Mouse (Mus musculus) retina, postnatal 7 days (tissue): ENCODE measurements around the gene Kirrel3.

Source experiments
- DNase-seq: peaks from one replicate; pipeline ENCODE4 v3.0.0-alpha.2; 2012; ENCODE audit warnings: low read depth, low spot score

Kirrel3 gene

DNA sequence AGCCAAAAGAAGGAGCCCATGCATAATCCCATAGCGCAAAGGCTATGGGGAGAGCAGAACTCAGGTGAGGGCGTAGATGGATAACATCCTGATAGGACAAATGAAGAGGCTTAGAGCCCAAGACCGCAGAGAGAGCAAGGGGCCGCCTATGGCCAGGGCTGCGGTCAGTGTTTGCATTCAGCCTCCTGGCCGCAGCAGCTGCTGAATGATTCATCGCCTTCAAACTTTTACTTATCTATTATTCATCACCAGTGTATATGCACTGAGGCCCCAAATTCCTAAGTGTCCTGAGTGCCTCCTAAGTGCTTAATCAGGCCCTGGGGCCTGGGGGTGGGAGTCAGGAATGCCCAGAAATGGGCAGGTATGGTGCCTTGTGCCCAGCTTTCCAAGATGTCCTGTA lies 457.3 kb downstream of the Kirrel3 start:
- DNase-seq = no peak

DNA sequence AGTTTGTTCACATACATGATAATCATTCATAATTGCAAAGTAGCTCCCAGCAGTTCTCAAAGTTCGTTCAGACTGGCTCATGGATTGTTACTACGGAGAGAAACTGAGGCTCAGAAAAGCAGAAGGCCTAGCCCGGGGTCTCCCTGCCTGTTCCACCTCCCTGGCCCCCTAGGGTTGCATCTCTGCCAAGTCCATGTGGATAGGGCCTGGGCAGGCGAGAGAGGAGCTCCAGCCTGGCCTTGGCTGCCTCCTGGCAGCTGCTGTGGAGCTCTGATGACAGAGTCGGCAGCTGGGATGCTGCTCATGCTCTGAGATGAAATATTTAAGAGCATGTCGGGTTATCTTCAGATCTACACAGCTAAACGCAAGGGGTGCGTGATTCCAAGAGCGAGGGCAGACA lies 459.6 kb downstream of the Kirrel3 start:
- no peak for DNase-seq

DNA sequence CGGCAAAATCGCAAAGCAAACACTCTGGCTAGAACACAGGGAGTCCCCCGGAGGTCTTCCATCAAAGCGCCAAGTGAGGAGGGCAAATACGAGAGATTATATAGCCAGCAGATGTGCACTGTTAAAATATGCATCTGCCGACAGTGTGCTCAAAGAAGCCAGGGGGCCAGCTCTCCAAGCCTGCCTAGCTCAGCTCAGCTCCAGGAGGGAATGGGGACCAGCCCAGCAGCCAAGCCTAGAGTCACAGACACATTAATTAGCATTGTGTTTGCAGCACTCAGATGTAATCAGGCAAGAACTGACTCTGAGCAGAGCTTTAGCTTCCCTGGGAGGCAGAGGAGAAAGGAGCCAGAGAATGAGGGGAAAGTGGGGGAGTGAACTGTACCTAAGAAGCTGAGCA lies 461.6 kb downstream of the Kirrel3 start:
- no peak for DNase-seq

DNA sequence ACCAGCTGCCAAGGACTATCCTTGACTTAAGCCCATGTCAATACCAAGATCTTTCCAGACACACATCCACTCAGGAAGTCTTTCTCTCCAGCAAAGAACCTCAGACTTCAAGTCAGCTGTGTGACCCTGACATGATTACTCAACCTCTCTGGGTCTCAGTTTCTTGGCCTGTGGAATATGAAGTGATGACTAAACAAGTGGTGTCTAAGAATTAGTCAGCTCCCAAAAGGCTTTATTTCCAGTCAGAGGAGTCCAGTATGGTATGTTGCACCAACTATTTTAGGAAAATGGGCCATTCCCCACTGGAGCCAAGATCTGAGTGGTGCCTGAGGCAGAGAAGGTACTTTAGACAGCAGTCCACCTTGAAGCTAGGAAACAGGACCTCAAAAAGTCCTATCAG lies 462.0 kb downstream of the Kirrel3 start:
- DNase-seq = no peak

DNA sequence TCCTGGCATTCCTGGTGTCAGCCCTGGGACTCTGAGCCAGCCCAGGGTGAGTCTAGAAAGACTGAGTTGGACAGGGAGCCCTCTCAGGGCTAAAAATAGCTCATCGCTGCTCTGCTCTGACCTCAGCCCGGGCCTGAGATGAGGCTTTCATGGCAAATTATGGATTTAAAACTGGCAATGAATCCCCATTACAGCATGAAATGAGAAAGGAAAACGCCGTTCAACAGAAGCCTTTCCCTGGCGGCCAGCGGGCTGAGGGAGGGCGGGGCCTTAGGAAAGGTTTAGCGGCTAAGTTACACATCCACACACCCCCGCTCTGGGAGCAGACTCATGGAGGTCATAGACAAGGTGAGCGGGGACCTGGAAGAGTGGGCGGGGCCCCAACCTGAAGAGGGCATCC lies 467.7 kb downstream of the Kirrel3 start:
- no peak for DNase-seq

DNA sequence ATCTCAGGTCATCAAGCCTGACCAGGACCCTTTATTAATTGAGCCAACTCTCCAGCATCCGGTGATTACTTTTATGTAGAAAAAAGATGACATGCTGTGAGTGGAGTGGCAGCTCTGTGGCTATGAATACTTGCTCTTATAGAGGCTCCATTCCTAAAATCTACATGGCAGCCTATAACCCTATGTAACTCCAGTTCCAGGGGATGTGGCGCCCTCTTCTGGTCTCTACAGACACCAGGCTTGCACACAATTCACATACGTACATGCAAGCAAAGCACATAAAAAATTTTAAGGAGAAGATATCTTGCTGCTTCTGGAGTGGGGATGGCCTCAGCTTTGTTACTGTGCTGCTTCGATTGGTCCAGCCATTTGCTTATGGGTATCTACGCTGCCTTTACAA lies 468.5 kb downstream of the Kirrel3 start:
- no peak for DNase-seq

DNA sequence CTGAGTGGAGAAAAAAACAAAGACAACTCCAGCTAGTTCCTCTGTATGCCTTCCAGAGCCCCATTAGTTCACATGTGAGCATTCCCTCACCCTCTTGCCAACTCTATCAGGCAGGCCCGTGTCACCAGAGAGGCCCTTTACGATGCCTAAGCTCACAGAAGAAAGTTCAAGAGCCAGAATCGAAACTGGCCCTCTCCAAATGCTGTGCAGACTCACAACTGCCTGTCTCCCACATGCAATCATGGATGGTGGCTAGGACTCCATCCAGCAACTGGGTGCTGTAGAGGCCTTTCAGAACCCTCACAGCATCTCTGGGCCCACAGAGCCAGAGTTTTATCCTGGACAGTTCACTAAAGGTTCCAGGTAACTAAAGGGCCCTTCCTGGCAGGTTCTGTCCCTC lies 470.8 kb downstream of the Kirrel3 start:
- no peak for DNase-seq

DNA sequence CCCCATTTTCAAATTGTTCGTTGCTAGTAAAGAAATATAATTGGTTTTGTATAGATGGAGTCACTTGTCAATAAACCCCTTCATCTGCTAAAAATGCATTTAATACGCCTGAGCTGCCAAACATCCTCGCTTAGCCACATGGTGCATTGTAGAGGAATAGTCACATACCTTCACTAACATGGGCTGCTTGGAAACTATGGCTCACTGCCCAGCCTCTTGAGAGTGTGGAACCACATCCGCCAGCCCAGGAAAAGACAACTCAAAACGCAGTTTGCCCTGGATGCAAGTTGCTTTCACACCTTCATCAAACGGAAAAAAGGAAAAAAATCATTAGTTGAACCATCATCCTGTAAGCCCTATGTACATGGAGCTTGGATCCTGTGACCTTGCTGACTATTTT lies 472.0 kb downstream of the Kirrel3 start:
- DNase-seq = no peak

DNA sequence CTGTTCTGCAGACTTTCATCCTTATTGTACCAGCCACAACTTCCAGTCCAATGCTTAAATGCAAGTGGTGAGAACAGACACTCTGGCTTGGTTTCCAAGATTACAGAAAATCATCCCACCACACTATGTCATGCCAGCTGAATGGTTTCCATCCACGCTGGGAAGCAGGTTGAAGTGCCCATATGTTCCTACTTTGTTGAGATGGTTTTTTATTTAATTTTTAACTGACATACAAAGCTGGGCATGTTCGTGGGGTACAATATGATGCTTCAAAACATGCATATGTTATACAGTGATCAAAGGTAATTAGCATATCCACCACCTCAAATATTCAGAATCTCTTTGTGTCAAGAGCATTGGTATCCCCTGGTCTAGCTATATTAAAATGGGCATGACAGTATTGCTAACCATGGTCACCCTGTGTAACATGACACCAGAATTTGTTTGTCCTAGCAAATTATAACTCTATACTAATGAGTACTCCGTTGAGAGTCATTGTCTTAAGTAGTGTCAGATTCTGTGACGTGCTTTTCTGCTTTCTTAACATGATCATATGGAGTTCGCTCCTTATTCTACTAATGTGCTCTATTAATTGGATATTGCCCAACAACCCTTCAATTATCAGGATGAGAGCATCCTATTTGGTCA lies 472.6 kb downstream of the Kirrel3 start:
- no peak for DNase-seq

DNA sequence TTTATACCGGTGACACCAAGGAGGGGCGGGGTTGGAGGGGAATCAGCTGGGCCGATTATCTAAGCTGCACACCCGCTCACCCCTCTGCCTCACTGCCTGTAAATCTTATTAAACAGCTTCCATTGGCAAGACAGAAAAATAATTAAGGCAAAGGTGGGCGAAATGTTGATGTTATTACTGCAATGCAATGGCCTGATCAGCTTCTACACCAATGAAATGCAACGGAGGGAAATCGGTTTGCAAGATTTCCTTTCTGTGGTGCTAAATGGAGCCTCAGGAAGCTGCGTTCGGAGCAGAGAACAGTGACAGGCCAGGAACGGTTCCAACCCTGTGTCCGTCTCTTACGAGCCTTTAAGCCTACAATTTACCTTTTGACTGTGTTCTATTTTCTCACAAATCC lies 475.0 kb downstream of the Kirrel3 start:
- DNase-seq = no peak

DNA sequence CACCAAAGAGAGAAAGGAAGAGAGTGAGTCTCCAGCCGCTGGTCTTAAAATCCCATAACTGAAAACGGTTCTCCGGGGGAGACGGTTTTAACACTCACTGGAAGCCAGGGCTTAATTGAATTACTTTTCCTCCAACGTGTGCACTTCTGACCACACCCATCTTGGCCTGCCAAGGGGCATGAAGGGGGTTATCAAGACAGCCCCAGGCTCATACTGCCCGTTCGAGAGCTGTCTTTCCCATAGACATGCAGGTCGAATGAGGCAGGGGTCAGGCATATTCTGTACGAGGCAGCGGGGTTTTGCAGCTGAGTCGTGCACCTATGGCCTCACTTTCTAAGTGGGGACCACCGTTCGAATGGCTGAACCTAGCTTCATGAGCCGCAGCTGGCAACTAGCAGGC lies 475.5 kb downstream of the Kirrel3 start:
- no peak for DNase-seq

DNA sequence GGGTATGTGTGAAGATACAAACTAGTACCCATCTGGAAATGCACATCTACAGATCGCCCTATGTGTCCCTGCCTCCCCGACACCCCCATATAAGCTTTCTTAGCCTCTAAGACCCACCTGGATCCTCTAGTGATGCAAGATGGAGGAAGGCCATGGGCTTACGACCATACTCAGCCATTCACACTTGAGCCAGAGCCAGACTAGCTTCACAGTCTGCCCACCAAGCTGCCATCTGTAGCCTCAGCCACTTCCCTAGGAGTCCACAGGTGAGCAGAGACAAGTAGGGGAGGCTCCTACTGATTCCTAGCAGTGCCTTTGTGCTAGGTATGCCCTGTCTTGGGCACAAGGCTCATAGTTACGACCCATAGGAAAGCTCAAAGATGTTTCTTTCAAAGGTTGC lies 476.6 kb downstream of the Kirrel3 start:
- no peak for DNase-seq

DNA sequence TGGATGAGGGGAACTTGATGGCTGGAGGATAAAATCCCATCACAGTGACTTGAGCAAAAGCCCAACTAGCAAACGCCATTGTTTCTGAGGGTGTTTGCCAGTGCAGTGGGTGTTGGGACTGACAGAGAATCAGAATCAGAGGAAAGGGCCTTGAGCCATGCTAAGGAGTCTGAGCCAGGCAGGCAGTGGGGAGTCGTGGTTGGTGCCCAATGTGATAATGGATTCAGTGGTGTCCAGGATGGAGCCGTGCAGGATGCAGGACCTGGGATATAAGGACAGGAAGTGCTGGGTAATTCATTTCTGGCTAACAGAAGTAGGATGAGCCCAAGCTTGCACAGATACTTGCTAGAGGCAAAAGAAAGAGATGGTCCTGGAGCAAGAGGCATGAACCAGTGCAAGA lies 477.9 kb downstream of the Kirrel3 start:
- no peak for DNase-seq

DNA sequence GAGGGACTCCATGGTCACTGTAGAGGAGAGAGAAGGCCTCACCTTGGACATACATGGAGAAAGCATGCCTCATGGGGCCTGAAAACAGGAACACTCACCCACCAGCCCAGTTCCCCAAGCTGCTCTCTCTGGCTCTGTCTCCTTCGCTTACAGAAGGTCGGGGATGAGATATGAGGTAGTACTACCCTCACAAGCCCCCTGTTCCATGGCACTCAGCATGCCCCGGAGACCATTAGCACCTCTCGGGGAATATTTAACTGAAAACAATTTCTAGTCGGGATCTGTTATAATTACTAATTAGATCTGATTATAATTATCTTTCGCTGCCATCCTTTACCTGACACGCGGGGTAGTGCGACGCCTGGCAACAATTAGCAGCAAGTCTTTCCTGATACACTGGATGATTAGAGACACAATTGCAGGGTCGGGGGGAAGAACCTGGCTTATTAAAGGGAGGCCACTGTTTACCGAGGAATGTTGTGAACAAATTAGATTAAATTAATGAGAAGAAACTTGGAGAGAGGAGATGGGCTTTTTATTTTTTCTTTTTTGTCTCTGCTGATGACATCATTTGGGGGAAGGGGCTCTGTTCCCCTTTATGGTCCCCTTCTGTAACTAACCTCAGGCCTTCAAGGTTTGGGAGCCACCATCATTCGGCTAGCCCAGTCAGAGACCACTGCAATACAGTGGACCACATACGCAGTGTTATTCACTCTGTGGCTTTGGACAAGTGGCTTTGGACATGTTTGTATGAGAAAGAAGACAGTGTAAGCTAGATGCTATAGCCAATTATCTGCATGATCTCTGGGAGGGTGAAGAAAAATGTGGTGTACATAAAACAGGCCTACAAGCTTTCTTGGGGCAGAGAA lies 478.7 kb downstream of the Kirrel3 start:
- DNase-seq = no peak

DNA sequence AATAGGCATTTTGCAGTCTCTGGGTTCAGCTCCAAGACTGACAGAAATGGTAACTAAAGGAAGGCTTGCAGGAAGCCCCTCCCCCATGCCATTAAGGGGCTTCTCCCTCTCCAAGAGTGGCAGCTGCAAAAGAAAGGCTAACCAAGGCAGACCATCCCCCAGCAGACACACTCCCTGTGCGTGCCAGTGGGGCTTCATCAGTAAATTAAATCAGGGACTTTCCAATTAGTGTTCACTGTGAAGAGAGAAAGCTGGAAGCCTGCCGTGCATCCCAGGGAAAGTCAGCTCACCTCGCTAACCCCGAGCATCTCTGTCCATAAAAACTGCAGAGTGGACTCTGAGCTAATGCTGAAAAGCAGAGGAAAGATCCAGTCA lies 479.3 kb downstream of the Kirrel3 start:
- no peak for DNase-seq

DNA sequence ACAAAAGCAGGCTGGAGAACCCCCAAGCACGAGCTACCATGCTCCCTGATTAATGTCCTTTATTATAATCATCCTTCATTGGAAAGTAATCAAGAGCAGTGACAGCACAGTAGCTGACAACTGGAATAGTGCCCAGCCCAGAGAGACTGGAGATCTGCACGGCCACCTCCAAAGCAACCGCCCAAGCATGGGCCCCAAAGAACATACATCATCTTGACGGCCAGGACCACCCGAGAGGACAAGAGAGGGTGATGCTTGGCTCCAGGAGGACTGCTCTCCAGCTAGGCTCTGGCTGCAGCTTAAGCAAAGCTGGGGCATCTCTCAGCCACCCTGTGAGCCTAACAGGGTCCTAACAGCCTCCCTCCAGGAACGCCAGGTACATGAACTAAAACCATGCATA lies 482.1 kb downstream of the Kirrel3 start:
- no peak for DNase-seq

DNA sequence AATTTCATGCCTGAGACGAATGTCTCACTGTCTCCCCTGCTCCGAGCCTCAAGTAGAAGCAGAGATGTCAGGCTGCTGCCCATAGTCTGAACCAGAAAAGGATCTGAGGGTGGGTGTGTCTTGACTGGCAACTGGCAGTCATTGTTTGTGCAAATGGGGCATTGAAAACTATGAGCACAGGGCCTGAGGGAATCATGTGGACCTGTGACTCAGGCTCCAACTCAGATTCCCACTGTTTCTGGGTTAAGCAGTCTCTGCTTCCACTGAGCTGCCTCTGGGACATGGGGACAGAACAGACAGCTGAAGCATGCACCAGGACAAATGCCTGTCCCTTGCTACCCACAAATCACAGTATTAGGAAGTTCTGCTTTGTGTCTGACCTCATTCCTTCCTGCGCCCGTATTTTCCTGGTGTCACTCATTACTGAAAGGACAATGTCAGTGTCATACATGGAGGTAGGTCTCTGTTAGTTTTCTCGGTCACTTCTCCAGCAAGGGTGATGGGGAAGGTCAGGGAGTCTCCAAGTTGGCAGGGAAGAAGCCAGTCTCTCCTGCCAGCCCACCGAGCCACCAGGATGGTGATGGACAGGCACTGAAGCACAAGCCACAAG lies 484.3 kb downstream of the Kirrel3 start:
- no peak for DNase-seq

DNA sequence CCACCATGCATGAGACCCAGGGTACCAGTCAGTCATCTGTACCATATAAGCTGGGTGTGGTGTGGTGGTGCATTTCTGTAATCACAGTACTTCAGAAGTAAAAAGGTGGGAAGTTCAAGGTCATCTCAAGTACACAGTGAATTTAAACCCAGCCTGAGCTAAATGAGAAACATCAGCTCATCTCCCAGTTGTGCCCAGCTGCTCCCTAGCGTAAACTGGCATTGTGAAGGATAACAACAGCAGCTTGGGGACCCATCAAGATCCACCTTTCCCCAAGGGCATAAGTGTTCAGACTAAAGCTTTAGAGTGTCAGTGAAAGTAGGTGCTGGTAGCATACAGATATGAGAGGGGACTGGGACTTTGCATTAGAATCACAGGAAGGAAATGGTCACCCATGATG lies 488.6 kb downstream of the Kirrel3 start:
- no peak for DNase-seq

DNA sequence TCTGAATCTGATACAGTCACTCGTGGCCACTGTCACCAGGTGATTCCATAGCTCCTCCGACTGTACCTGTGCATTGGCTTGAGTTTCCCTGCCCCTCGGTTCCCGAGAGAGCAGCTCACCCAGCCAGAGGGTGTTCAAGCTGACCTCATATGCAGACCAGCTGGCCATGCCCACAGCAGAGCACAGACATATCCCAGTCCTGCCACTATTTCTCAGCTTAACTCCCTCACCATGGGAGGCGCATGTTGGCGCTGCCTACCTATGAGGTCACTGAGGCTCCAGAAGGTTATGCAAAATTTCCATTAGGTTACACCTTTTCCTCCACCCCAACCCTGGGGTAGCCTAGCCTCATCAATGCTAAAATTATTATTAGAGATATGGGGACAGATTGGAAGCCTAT lies 489.6 kb downstream of the Kirrel3 start:
- no peak for DNase-seq

DNA sequence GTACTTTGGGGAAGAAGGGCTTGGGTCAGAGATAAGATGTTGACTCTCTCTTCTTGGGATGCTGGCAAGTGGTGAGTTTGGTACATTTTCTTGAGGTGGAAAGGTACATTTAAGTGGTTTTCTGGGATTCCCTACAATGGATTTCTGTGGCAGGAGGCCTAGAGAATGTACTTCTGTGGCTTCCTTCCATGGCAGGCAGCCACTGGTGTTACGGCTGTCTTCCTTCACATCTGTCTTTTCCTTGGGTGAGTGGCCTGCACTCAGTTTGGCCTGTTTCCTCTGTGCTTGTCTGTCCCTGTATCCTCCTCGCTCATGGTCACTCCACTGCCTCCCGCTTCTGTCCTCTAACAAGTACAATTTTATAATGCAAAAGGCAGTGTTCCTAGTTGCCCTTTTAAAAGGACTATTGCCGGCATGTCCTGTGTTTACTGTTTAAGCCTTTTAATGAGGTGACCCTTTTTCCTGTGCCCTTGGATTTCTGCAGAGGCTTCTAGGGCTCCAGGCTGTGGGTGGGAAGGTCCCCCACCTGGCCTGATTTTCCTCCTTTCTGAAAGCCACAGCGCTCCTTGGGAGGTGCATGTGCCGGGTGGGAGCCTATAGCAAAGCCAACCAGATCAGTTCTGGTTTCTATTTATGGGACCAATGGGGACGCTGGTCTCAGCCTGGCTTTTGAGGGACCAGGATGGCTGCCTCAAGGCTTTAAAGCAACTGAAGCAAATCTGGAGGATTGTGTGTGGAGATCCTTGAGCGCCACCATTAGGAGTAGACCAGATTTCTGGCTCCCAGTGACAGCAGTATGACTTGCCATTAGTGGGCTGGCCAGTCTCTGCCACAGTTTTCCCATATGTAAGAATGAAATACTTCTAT lies 491.1 kb downstream of the Kirrel3 start:
- no peak for DNase-seq

DNA sequence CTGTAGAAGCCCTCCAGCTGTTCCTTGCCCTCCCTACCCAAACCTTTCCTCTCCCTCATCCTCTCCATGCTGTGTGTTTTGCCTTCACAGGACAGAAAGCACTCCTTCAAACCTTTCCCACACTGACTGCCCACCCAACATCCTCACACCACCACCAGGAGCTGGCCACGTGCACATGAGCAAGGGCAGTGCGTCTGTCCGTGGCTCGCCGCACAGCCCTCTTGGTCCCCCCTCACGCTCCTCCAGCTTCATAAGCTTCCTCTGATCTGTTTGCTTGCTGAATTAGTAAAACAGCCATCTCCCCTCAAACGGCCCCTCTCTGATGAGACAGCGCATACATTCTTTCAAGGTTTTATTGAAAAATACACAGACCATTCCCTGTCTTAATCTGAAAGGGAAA lies 492.0 kb downstream of the Kirrel3 start:
- DNase-seq = no peak

DNA sequence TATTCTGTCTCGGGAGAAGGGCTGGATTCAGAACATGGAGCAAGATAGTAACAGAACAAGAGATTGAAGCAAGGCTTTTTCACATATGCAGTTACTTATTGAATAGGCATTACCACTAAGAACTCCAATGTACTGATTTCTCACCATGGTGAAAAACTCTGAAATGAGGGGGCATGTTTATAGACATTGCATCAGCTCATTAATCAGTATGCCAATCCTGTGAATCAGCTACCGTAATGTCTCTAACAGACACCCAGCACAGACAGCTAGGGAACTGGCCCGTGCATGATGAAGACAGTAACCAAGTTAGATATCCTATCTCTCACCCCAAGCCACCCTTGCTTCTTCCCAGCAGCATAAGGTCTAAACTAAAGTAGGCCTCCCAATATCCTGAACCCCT lies 492.5 kb downstream of the Kirrel3 start:
- DNase-seq = no peak
